Mouse (Mus musculus): ENCODE measurements around the gene Gcsh. TPM values are rescaled to one million over a fixed set of nuclear protein-coding genes. Genes with fewer than 3 reads are reported as not detected.

Gene Gcsh
- total RNA-seq (2015; ENCODE audit: low replicate concordance): 9.8 and 19.0 TPM in 2 replicates
- total RNA-seq (2017; ENCODE audit: low replicate concordance): 9.8 and 11.2 TPM in 2 replicates

- peak; percentile 99 for ATAC-seq (replicated peaks; ENCODE audit: low FRiP score, poor library complexity, severe bottlenecking)
Measured at GRCm38 (mm10) chr8:116993095-116993867, at the start of gene Gcsh. Gcsh (minus strand) TSS chr8:116993537.

DNA sequence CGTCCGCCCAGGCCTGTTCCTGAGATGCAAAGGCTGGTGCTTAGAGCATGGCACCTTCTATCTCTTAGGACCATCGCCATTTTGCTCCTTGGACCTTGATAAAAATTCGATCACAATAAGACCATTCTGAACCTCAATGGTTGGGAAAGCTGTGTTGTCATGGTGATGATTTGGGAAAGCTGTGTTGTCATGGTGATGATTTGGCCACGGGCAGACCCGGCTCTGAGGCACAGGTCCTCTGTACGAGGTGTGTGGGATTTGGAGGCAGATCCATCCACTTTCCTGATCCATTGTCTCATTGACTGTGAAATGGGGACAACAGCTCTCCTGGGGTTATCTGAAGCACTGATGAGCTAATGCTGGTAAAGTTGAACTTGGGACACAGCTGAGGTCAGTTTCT lies 46.5 kb upstream of the Gcsh start:
- no peak for ATAC-seq (replicated peaks; ENCODE audit: low FRiP score, poor library complexity, severe bottlenecking)

- ATAC-seq (replicated peaks; ENCODE audit: low FRiP score, poor library complexity, severe bottlenecking): no peak
Measured at GRCm38 (mm10) chr8:117037374-117037935, 44.1 kb upstream of the Gcsh start.

- ATAC-seq (replicated peaks; ENCODE audit: low FRiP score, poor library complexity, severe bottlenecking): no peak
Measured at GRCm38 (mm10) chr8:117033393-117033792, 40.1 kb upstream of the Gcsh start.

DNA sequence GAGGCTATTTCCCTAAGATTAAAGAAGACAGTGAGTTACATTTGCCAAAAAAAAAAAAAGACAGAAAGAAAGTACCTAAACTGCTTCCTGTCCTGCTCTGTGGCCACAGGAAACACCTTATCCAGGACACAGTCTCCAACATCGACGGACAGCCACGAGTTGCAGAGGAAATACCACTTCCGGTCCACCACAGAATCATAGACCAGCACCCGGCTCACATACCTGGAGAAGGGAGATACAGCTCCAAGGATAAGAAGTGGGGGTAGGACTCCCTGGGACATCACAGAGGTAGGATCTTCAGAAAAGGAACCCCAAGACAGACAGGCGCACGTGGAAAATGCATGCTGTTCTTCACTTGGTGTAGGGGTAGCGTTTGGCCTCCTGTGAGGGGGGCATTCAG lies 39.3 kb upstream of the Gcsh start:
- no peak for ATAC-seq (replicated peaks; ENCODE audit: low FRiP score, poor library complexity, severe bottlenecking)

- no peak for ATAC-seq (replicated peaks; ENCODE audit: low FRiP score, poor library complexity, severe bottlenecking)
Measured at GRCm38 (mm10) chr8:117031476-117031875, 38.1 kb upstream of the Gcsh start.

DNA sequence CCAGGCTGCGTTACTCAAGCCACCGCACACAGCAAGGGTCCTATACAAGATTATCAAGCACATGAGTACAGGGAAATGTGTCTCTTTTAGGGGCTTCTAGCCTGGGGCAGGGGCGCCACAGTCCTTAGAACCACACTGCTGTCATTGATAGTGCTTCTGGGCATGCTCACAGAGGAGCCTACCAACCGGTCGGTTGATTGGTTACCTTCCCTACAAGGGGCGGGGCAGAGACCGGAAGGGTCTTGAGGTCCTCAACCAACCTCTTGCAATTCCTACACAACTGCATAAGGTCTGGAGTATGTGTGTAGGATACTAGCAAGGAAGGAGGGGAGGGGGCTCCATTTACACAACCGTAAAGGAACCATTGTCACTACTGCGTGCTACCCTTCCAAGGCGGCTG lies 35.3 kb upstream of the Gcsh start:
- ATAC-seq (replicated peaks; ENCODE audit: low FRiP score, poor library complexity, severe bottlenecking): no peak

DNA sequence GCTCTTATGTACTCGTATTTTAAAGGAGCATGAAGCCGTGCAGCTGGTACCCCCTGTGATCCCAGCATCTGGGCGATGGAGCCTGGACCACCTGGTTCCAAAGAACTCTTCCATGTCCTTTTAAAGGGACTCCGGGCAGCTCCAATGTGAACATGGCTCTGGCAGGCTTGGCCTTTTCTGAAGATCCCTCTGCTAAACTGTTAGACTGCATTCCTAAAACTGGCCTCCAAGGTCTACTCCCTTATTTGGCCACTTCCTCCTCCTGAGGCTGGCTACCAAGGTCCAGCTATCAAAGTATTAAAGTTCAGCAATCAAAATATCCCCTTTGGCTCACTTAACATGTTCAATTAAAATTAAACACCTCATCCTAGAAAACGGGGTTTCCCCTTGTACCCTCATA lies 34.3 kb upstream of the Gcsh start:
- no peak for ATAC-seq (replicated peaks; ENCODE audit: low FRiP score, poor library complexity, severe bottlenecking)

GRCm38 (mm10) chr8:117022297-117022993 lies 29.1 kb upstream of the Gcsh start:
- ATAC-seq (replicated peaks; ENCODE audit: low FRiP score, poor library complexity, severe bottlenecking): no peak

DNA sequence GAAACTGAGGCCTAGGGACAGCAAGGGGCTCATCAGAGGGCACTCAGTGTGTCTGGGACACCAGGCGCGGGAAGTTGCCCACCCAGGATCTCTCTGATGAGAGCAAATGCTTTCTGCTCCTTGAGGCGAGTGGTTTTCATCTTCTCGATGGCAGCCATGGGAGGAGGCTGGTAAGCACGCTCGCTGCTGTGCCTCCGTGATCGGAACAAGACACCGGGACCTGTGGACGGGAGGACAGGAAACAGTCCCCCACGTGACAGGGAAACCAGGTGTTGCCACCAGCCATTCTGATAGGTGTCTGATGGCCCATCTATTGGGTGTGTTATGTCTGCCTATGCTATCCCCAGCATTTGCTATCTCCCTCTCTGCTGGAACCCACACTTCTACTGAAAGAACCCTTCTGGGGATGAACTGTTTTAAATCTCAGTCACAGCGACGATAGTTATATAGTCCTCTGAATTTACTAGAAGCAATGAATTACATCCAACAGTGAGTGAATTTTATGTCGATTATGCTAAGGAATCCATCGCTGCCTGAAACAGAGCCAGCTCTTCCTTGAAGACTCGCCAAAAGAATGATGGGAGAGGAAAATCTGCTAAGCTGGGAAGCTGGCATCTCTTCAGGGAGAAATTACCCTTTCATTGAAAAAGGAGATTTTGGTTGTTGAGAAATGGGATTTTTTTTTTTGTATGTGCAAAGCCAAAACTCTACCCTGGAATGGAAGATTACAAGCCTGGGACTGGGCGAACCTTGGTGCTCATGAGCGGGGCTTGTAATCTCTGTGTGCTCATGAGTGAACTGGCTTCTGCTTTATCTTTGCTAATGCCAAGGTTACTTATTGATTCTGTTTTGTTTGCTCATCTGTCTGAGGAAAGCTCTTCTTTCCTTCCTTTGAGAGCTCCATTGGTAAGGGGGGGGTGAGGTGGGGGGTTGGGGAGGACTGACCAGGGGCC lies 26.3 kb upstream of the Gcsh start:
- no peak for ATAC-seq (replicated peaks; ENCODE audit: low FRiP score, poor library complexity, severe bottlenecking)

GRCm38 (mm10) chr8:117017896-117018295 lies 24.6 kb upstream of the Gcsh start:
- ATAC-seq (replicated peaks; ENCODE audit: low FRiP score, poor library complexity, severe bottlenecking): no peak

DNA sequence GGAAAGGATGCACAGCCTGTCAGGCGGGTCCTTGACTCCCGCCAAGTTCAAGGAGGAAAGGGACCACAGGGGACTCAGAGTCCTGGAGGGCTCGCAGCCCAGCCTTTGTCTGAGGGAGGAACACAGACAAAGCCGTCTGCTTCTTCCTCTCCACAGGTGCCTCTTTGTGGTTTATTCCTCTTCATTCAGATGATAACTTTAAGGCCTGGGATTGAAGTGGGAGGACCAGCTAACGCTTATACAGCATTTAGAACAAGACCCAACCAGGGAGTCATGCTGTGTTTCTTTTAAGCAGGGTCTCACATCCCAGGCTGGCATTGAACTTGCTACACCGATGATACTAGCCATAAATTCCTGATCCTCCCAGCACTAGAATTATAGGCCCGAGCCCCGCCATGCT lies 23.7 kb upstream of the Gcsh start:
- no peak for ATAC-seq (replicated peaks; ENCODE audit: low FRiP score, poor library complexity, severe bottlenecking)

GRCm38 (mm10) chr8:117015670-117016069 lies 22.3 kb upstream of the Gcsh start:
- no peak for ATAC-seq (replicated peaks; ENCODE audit: low FRiP score, poor library complexity, severe bottlenecking)

DNA sequence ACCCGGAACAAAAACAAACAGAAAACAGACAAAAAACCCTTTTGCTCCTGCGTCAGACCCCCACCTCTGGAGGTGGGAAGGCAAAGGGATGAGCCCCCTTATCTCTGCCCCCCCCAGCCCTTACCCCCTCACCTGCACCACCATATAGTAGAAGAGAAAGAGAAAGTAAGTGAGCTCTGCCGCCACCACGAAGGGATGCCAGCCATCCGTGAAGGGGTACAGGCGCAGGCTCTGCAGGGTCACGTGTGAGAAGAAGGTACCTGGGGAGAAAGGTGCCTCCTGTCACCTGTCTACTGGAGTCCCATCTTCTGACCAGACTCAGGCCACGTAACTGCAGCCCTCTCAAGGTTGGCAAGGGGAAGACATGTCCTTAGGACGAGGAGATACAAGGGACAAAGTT lies 18.0 kb upstream of the Gcsh start:
- ATAC-seq (replicated peaks; ENCODE audit: low FRiP score, poor library complexity, severe bottlenecking): no peak

DNA sequence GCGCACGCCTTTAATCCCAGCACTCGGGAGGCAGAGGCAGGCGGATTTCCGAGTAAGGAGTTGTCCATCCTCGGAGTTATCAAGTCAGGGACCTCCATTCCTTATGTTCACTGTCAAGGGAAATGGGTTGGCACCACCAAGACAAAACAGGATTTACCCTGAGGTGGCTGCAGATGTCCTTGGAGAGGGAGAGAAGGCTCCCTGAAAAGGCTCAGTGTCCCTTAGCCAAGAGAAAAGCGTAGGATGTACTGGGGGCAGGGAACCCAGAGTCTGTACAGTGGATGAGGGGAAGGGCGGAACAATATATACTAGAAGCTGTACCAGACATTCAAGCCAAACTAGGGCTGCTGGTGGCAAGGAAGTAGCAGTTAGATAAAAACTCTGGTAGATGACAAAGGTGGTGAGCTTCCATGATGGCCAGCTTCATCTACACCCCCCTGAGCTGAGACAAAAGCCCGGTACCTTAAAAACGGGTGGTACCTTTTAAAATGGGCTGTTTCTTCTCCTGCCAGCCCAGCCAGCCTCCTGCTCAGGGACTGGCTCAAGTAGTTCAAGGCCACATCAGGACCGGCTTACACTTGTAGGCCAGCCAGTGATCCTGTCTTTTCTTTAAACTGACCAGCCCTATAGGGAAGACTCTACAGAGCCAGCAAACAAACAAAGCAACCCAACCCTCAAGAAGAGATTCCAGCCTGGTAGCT lies 829 bp upstream of the Gcsh start:
- ATAC-seq (replicated peaks; ENCODE audit: low FRiP score, poor library complexity, severe bottlenecking): no peak

GRCm38 (mm10) chr8:116992176-116992971 lies 963 bp downstream of the Gcsh start:
- no peak for ATAC-seq (replicated peaks; ENCODE audit: low FRiP score, poor library complexity, severe bottlenecking)

GRCm38 (mm10) chr8:116991241-116991640 lies 2.1 kb downstream of the Gcsh start:
- no peak for ATAC-seq (replicated peaks; ENCODE audit: low FRiP score, poor library complexity, severe bottlenecking)

- ATAC-seq (replicated peaks; ENCODE audit: low FRiP score, poor library complexity, severe bottlenecking): no peak
Measured at GRCm38 (mm10) chr8:116989842-116990241, 3.5 kb downstream of the Gcsh start.

- ATAC-seq (replicated peaks; ENCODE audit: low FRiP score, poor library complexity, severe bottlenecking): peak; percentile 60
Measured at GRCm38 (mm10) chr8:116980117-116980516, 13.2 kb downstream of the Gcsh start.

All from erythroblast, adult 5-6 weeks (primary cell).